Mouse (Mus musculus) midbrain, embryonic 14.5 days (tissue): ENCODE results near the gene Tfeb. TPM values are rescaled to one million over a fixed set of nuclear protein-coding genes. Genes with fewer than 3 reads are reported as not detected.

Source experiments
- ATAC-seq: fragments of 200-750 bp; cut with Nextera tagmentation; 2 replicates; pipeline ENCODE4 v1.8.0; 2017; ENCODE audit warnings: moderate number of reproducible peaks, moderate library complexity; ENCODE audit not compliant: low FRiP score, low TSS enrichment
- DNase-seq: peaks from one replicate; pipeline ENCODE4 v3.0.0-alpha.2; 2015
- H3K27ac ChIP-seq: fragments of 300-500 bp; sonication (generic); replicated peaks from 2 replicates; pipeline ENCODE4 v1.5.1; 2014; ENCODE audit warnings: mild to moderate bottlenecking, low read depth, low read length, moderate library complexity
- H3K27me3 ChIP-seq: fragments of 300-500 bp; sonication (generic); 2 replicates; pipeline ENCODE4 v1.6.1; 2014; ENCODE audit warnings: low read length, control low read depth, mixed read lengths; ENCODE audit not compliant: control insufficient read depth, insufficient read depth
- H3K36me3 ChIP-seq: fragments of 300-500 bp; sonication (generic); 2 replicates; pipeline ENCODE4 v1.6.1; 2014; ENCODE audit warnings: low read length, control low read depth; ENCODE audit not compliant: control insufficient read depth, insufficient read depth
- H3K4me1 ChIP-seq: fragments of 300-500 bp; sonication (generic); 2 replicates; pipeline ENCODE4 v1.6.1; 2014; ENCODE audit warnings: mild to moderate bottlenecking, antibody characterized with exemption, low read length, control low read depth; ENCODE audit not compliant: control insufficient read depth, insufficient read depth
- H3K4me2 ChIP-seq: fragments of 300-500 bp; sonication (generic); 2 replicates; pipeline ENCODE4 v1.6.1; 2014; ENCODE audit warnings: mild to moderate bottlenecking, low read length, moderate library complexity
- H3K4me3 ChIP-seq: fragments of 300-500 bp; sonication (generic); replicated peaks from 2 replicates; pipeline ENCODE4 v1.5.1; 2014; ENCODE audit warnings: low read depth, low read length
- H3K9ac ChIP-seq: fragments of 300-500 bp; sonication (generic); replicated peaks from 2 replicates; pipeline ENCODE4 v1.6.1; 2014; ENCODE audit warnings: mild to moderate bottlenecking, low read length, moderate library complexity
- H3K9me3 ChIP-seq: fragments of 300-500 bp; sonication (generic); 2 replicates; pipeline ENCODE4 v1.6.1; 2016; ENCODE audit warnings: low read length, control low read depth, mixed read lengths; ENCODE audit not compliant: control insufficient read depth
- WGBS: fragments of 180-500 bp; shearing (Covaris S2); extraction: QIAGEN DNeasy Blood & Tissue Kit; methylation state at CpG from one replicate; pipeline ENCODE4 v1.1.7; 2014; 5-methylcytosine and 5-hydroxymethylcytosine counted together
- polyA plus RNA-seq: library from polyadenylated mRNA; unstranded; fragments of >200 nt; fragmentation: Nextera tagmentation; extraction: Ambion mirVana; gene quantifications from 2 replicates; pipeline ENCODE4 v1.2.1, GENCODE M21; 2014

Tfeb gene
- polyA plus RNA-seq, 1 experiment from 2014 or later, result 2.7 TPM

DNA sequence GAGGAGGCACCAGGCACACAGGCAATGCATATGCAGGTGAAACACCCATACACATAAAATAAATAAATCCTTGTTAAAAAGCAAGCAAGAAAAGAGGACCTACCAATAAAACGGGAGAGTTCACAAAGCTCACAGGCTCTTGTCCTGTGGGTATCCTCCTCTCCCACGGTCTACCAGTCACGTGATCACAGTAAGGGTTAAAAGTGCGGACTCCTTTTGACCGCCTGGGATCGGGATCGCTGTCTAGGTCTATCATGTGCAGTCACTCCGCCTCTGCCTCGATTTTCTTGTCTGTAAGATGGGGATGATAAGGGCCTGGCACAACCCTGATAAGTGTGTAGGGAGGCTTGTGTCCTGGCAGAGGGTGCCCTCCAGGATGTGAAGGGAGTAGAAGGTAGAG lies 60.6 kb downstream of the Tfeb start:
- H3K9me3 ChIP-seq, result no peaks in the 10 kb centered on the region
- DNase-seq (no peak), ATAC-seq (no peak)
- 84% methylated on average over 9 of the region's 9 CpGs for WGBS
- H3K4me3 ChIP-seq, result no peak overlapping the region
- H3K9ac ChIP-seq, result no peak overlapping the region
- H3K4me1 ChIP-seq, result no peaks in the 10 kb centered on the region
- no peaks in the 10 kb centered on the region for H3K36me3 ChIP-seq
- H3K27ac ChIP-seq, result no peak overlapping the region
- no peak overlapping the region for H3K4me2 ChIP-seq
- no peaks in the 10 kb centered on the region for H3K27me3 ChIP-seq

DNA sequence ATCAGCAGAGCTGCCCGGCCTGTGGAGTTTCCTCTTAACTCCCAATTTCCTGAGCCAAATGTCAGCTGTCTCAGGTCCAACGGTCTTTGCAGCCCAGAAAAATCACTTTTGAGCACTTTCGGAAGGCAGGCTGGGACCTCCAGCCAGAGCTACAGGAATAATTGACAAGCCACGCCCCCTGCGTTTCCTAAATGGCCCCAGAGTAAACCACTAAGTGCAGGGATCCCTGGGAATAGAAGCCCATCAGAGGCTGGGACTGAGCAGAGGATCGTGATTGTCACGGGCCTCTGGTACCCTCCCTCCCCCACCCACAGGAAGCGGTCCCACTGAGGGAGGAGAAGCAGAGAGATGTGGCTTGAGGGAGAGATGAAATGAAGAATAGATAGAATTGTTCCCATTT lies 66.0 kb downstream of the Tfeb start:
- Histone ChIP-seq H3K4me1 (0 out of 2 replicates have a peak, but pooled peaks cover 2% of the 10 kb centered on the region), H3K4me2 (no peak overlapping the region), H3K4me3 (no peak overlapping the region), H3K9ac (no peak overlapping the region), H3K9me3 (no peaks in the 10 kb centered on the region), H3K27ac (no peak overlapping the region), H3K36me3 (no peaks in the 10 kb centered on the region), H3K27me3 (no peaks in the 10 kb centered on the region)
- no peak for DNase-seq
- ATAC-seq, result no peak
- WGBS, result 21% methylated on average over 8 of the region's 8 CpGs

DNA sequence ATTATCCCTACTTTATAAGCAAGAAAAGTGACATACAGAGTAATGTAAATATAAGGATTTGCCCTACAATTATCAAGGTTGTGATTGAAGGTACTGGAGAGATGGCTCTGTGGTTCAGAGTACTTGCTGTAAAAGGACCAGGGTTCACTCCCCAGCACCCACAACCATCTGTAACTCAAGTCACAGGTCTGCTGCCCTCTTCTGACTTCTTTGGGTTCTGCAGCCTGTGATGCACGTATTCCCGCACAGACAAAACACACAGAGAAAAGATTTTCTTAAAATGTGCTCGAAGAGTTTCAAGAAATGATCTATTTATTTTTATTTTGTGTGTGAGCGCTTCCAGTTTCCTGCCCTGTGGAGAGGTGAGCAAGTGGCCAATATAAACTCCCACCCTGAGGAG lies 66.8 kb downstream of the Tfeb start:
- WGBS, result 92% methylated on average over 4 of the region's 4 CpGs
- H3K9me3 ChIP-seq, result no peaks in the 10 kb centered on the region
- H3K9ac ChIP-seq, result no peak overlapping the region
- H3K27me3 ChIP-seq, result no peaks in the 10 kb centered on the region
- H3K4me2 ChIP-seq, result no peak overlapping the region
- ATAC-seq, result no peak
- no peak for DNase-seq
- H3K36me3 ChIP-seq, result no peaks in the 10 kb centered on the region
- H3K27ac ChIP-seq, result no peak overlapping the region
- H3K4me3 ChIP-seq, result no peak overlapping the region
- H3K4me1 ChIP-seq, result 0 out of 2 replicates have a peak, but pooled peaks cover 2% of the 10 kb centered on the region

DNA sequence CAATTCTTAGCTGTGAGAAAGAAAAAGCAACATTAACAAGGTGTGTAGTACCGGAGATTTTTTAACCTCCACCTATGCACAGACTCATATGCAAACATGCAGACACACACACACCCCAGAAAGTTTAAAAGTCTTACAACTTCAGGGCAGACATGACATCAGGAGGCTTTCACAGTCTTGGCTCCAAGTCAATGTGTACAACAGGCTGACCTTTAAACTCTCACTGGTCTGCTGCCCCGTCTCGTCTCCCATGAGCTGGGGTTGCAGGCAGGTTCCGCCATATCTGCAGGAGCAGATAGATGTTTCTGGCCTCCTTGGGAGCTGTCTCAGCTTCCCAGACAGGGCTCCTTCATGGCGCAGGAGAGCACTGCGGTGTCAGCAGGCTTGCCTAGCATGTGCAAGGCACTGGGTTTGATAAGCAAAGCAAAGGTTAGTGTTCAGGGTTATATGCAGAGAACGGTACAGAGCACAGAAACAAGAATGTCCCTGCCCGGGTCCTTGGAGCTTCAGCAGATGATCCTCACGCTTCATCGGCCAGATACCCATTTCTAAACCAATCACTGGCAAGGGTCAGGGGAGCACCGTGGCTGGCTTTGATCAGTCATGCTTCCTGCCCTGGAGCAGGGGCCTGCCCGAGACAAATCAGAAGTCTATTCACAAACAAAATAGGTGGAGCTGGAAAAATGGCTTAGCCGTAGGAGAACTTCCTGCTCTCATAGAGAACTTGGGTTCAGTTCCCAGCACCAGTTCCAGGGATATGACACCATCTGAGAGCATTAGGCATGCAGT lies 68.4 kb downstream of the Tfeb start:
- H3K4me2 ChIP-seq, result no peak overlapping the region
- H3K9me3 ChIP-seq, result no peaks in the 10 kb centered on the region
- H3K27me3 ChIP-seq, result no peaks in the 10 kb centered on the region
- H3K4me3 ChIP-seq, result no peak overlapping the region
- 19% methylated on average over 13 of the region's 13 CpGs for WGBS
- no peak overlapping the region for H3K9ac ChIP-seq
- ATAC-seq (no peak), DNase-seq (no peak)
- 0 out of 2 replicates have a peak, but pooled peaks cover 2% of the 10 kb centered on the region for H3K4me1 ChIP-seq
- no peak overlapping the region for H3K27ac ChIP-seq
- H3K36me3 ChIP-seq, result no peaks in the 10 kb centered on the region

DNA sequence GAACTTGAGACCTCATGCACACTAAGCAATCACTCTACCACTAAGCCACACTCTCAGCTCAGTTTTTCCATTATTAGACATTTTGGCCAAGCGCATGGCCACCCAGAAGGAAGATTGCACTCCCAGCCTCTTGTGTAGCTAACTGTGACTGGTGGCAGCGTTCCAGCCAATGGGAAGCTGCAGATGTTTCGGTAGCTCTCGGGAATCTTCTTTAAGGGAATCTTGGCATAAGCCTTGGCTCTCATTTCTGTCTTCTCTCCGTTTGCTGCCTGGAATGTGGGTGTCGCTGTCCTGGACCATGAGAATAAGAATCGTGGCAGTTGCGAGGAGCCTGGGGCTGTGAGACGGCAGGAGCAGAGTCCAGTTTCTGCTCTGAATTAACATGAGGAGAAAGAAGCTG lies 69.4 kb downstream of the Tfeb start:
- Histone ChIP-seq H3K9me3 (no peaks in the 10 kb centered on the region), H3K36me3 (no peaks in the 10 kb centered on the region), H3K4me3 (no peak overlapping the region), H3K27ac (no peak overlapping the region), H3K4me1 (0 out of 2 replicates have a peak, but pooled peaks cover 2% of the 10 kb centered on the region), H3K27me3 (no peaks in the 10 kb centered on the region), H3K4me2 (no peak overlapping the region), H3K9ac (no peak overlapping the region)
- 52% methylated on average over 9 of the region's 9 CpGs for WGBS
- ATAC-seq (no peak), DNase-seq (no peak)

DNA sequence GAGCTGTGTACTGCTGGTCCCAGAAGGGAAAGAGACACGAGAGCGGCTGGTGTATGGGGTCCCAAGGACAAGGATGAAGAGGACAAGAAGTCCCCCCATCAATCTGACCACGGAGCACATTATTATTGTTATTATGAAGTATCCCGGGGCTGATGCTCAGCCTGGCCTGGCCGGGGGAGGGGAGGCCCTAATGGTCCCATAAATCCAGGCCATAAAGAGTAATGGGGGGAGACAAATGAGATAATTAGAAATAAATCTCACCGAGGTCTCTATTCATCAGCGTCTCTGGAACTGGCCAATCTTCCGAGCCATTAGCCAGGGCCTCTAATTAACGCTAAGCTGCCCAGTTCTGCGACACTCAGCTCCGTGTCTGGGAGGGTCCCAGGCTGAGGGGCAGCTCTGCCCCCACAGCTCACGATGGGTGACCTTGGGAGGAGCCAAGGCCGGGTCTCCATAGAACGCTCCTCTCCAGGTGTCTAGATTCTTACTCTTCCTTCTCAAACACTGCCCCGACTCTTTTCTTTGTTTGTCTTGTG lies 74.5 kb downstream of the Tfeb start:
- H3K4me1 ChIP-seq, result 0 out of 2 replicates have a peak, but pooled peaks cover 5% of the 10 kb centered on the region
- ATAC-seq (no peak), DNase-seq (no peak)
- no peak overlapping the region for H3K4me2 ChIP-seq
- WGBS, result 80% methylated on average over 15 of the region's 15 CpGs
- no peaks in the 10 kb centered on the region for H3K27me3 ChIP-seq
- no peak overlapping the region for H3K4me3 ChIP-seq
- no peaks in the 10 kb centered on the region for H3K36me3 ChIP-seq
- H3K9ac ChIP-seq, result no peak overlapping the region
- H3K9me3 ChIP-seq, result no peaks in the 10 kb centered on the region
- no peak overlapping the region for H3K27ac ChIP-seq

DNA sequence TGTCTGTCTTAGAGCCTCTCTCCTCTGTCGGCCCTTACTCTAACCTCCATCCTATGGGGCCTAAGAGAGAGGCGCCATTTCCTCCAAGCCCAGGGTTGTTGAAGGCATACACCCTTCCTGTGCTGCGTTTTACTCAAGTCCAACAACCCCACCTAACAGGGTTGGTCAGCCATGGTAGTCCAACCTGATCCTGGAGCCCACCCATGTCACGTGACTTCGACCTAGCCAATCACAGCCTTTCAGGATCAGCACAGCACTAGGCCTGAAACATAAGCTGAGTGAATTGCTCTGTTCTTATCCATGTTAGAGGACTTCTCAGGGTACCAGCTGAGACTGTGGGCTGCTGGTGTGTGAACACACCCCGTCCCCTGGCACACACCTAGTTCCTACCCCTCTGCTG lies 75.4 kb downstream of the Tfeb start:
- no peaks in the 10 kb centered on the region for H3K9me3 ChIP-seq
- H3K4me3 ChIP-seq, result no peak overlapping the region
- H3K4me1 ChIP-seq, result 0 out of 2 replicates have a peak, but pooled peaks cover 5% of the 10 kb centered on the region
- DNase-seq (no peak), ATAC-seq (no peak)
- no peak overlapping the region for H3K9ac ChIP-seq
- H3K4me2 ChIP-seq, result no peak overlapping the region
- no peak overlapping the region for H3K27ac ChIP-seq
- H3K27me3 ChIP-seq, result no peaks in the 10 kb centered on the region
- 88% methylated on average over 6 of the region's 6 CpGs for WGBS
- H3K36me3 ChIP-seq, result no peaks in the 10 kb centered on the region

DNA sequence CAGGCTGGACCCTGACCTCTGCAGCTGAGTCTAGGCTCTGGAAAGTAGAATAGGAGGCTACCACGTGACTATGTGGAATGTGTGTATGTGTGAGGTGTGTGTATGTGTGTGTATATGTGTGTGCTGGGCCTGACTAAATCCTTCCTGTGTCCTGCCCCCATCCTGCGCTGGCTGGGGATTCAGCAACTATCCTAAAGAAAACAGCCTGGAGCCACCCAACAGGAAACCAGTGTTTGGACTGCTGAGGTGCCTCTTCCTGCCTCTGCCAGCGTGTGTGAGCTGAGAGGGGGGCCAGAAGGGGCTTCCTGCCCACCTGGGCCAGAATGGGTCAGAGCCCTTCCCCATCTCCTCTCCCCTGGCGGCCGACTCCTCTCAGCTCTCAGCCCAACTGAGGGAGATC lies 76.8 kb downstream of the Tfeb start:
- ATAC-seq, result no peak
- Histone ChIP-seq H3K9ac (no peak overlapping the region), H3K4me1 (0 out of 2 replicates have a peak, but pooled peaks cover 5% of the 10 kb centered on the region), H3K36me3 (no peaks in the 10 kb centered on the region), H3K27me3 (no peaks in the 10 kb centered on the region), H3K27ac (no peak overlapping the region), H3K4me2 (no peak overlapping the region), H3K4me3 (no peak overlapping the region), H3K9me3 (no peaks in the 10 kb centered on the region)
- 68% methylated on average over 5 of the region's 5 CpGs for WGBS
- no peak for DNase-seq

DNA sequence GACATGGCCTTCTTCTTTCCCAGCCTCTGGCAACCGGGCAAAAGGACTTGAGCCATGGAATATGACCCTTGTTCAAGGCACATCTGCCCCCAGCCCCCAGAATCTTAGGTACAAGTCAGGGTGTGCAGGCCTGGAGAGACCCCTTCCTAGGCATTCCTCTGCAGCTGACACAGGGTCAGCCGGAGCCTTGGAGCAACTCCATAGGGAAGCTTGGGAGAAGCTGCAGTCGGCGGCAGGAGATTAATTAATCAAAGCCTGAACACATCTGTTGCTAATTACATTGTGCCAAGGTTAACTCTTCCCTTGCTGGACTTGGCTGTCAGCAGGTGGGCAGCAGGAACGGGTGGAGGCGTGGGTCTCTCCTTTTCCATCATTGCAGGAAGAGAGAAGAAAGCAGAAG lies 77.7 kb downstream of the Tfeb start:
- H3K4me2 ChIP-seq, result no peak overlapping the region
- H3K27ac ChIP-seq, result no peak overlapping the region
- no peak for ATAC-seq
- no peaks in the 10 kb centered on the region for H3K9me3 ChIP-seq
- 32% methylated on average over 6 of the region's 6 CpGs for WGBS
- H3K36me3 ChIP-seq, result no peaks in the 10 kb centered on the region
- no peak for DNase-seq
- H3K4me1 ChIP-seq, result 0 out of 2 replicates have a peak, but pooled peaks cover 5% of the 10 kb centered on the region
- no peak overlapping the region for H3K9ac ChIP-seq
- H3K27me3 ChIP-seq, result no peaks in the 10 kb centered on the region
- no peak overlapping the region for H3K4me3 ChIP-seq
